Mouse (Mus musculus) CH12.LX (cell line): ENCODE results near the gene Gm21964. TPM values are rescaled to one million over a fixed set of nuclear protein-coding genes. Genes with fewer than 3 reads are reported as not detected.

Source experiments
- DNase-seq: peaks from one replicate; pipeline ENCODE4 v3.0.0-alpha.2; 2013; ENCODE audit errors: extremely low read depth
- H3K27ac ChIP-seq: 2 replicates; pipeline ENCODE4 v1.5.1; 2012; ENCODE audit warnings: low read depth, mild to moderate bottlenecking, control low read depth, moderate library complexity; ENCODE audit not compliant: insufficient read depth
- H3K27me3 ChIP-seq: replicated peaks from 2 replicates; pipeline ENCODE3; 2012; ENCODE audit warnings: inconsistent platforms
- H3K36me3 ChIP-seq, 2 experiments: replicated peaks in 1 of 2; 2 replicates each; pipeline versions ENCODE3 to v1.6.1; 2012; ENCODE audit warnings: inconsistent platforms in 1 of 2, low read length in 1 of 2, mild to moderate bottlenecking in 1 of 2, mixed read lengths in 1 of 2, moderate library complexity in 1 of 2; ENCODE audit not compliant: control insufficient read depth in 1 of 2, insufficient read depth in 1 of 2
- H3K4me1 ChIP-seq, 2 experiments: 2 replicates each; pipeline ENCODE4 v1.6.1; 2012; ENCODE audit warnings: inconsistent platforms in 1 of 2, moderate library complexity in 1 of 2; ENCODE audit not compliant: insufficient read depth in 2 of 2, control insufficient read depth in 1 of 2
- H3K4me2 ChIP-seq: 2 replicates; pipeline ENCODE4 v1.6.1; 2012; ENCODE audit warnings: low read depth, mild to moderate bottlenecking, control low read depth; ENCODE audit not compliant: poor library complexity, insufficient read depth, severe bottlenecking
- H3K4me3 ChIP-seq, 3 experiments: fragments of 150-350 bp in 1 of 3; sonication (generic) in 1 of 3; replicated peaks in 1 of 3; 2 replicates each; pipeline versions ENCODE3 to v1.5.1; 2011 to 2012; ENCODE audit warnings: low read depth in 2 of 3, low read length in 2 of 3, mild to moderate bottlenecking in 2 of 3, moderate library complexity in 2 of 3, control low read depth in 1 of 3, improper control_type of control experiment in 1 of 3, inconsistent platforms in 1 of 3, mixed read lengths in 1 of 3; ENCODE audit not compliant: poor library complexity in 1 of 3
- H3K79me2 ChIP-seq: replicated peaks from 2 replicates; pipeline ENCODE4 v1.6.1; 2012; ENCODE audit warnings: mild to moderate bottlenecking, moderate library complexity; ENCODE audit not compliant: control insufficient read depth, poor library complexity, insufficient read depth, severe bottlenecking; ENCODE audit errors: extremely low read depth
- H3K9ac ChIP-seq: 2 replicates; pipeline ENCODE4 v1.6.1; 2012; ENCODE audit warnings: low read depth, mild to moderate bottlenecking, control low read depth, moderate library complexity; ENCODE audit not compliant: insufficient read depth
- H3K9me3 ChIP-seq: replicated peaks from 2 replicates; pipeline ENCODE3; 2012; ENCODE audit warnings: low read length, inconsistent platforms, mixed read lengths
- CHD2 ChIP-seq: IDR thresholded peaks from 2 replicates; pipeline ENCODE4 v1.6.1; 2011; ENCODE audit warnings: low read length, improper control_type of control experiment
- CTCF ChIP-seq, 2 experiments: IDR thresholded peaks in 1 of 2; conservative IDR thresholded peaks in 1 of 2; 2 replicates each; pipeline ENCODE4 v1.5.1; 2011 to 2012; ENCODE audit warnings: low read depth in 2 of 2, low read length in 2 of 2, improper control_type of control experiment in 1 of 2, inconsistent platforms in 1 of 2, mild to moderate bottlenecking in 1 of 2, moderate library complexity in 1 of 2
- ELF1 ChIP-seq: IDR thresholded peaks from 2 replicates; pipeline ENCODE4 v1.6.1; 2014; ENCODE audit warnings: low read depth, mild to moderate bottlenecking, inconsistent platforms, low read length, improper control_type of control experiment
- EP300 ChIP-seq: IDR thresholded peaks from 2 replicates; pipeline ENCODE4 v1.6.1; 2011; ENCODE audit warnings: low read length, improper control_type of control experiment
- ETS1 ChIP-seq: conservative IDR thresholded peaks from 2 replicates; pipeline ENCODE4 v1.6.1; 2012; ENCODE audit warnings: low read depth, mild to moderate bottlenecking, inconsistent platforms, low read length, improper control_type of control experiment, moderate library complexity
- IRF4 ChIP-seq: IDR thresholded peaks from 2 replicates; pipeline ENCODE4 v1.6.1; 2014; ENCODE audit warnings: low read depth, mild to moderate bottlenecking, inconsistent platforms, low read length, improper control_type of control experiment
- JUN ChIP-seq: IDR thresholded peaks from 2 replicates; pipeline ENCODE4 v1.6.1; 2011; ENCODE audit warnings: low read depth, mild to moderate bottlenecking, low read length, improper control_type of control experiment, moderate library complexity; ENCODE audit not compliant: insufficient read depth
- KAT2A ChIP-seq: IDR thresholded peaks from 2 replicates; pipeline ENCODE4 v1.6.1; 2012; ENCODE audit warnings: low read length, improper control_type of control experiment, inconsistent platforms; ENCODE audit not compliant: insufficient replicate concordance
- MAFK ChIP-seq: IDR thresholded peaks from 2 replicates; pipeline ENCODE4 v1.6.1; 2011; ENCODE audit warnings: low read length, improper control_type of control experiment; ENCODE audit not compliant: insufficient replicate concordance
- MXI1 ChIP-seq: IDR thresholded peaks from 2 replicates; pipeline ENCODE4 v1.6.1; 2011; ENCODE audit warnings: mild to moderate bottlenecking, low read depth, low read length, improper control_type of control experiment
- NELFE ChIP-seq: IDR thresholded peaks from 2 replicates; pipeline ENCODE4 v1.6.1; 2011; ENCODE audit warnings: low read depth, low read length, improper control_type of control experiment
- NRF1 ChIP-seq: IDR thresholded peaks from 2 replicates; pipeline ENCODE4 v1.6.1; 2014; ENCODE audit warnings: low read depth, mild to moderate bottlenecking, inconsistent platforms, low read length, improper control_type of control experiment, moderate library complexity
- POLR2A ChIP-seq: IDR thresholded peaks from 2 replicates; pipeline ENCODE4 v1.6.1; 2011; ENCODE audit warnings: low read depth, mild to moderate bottlenecking, improper control_type of control experiment, low read length
- POLR2AphosphoS2 ChIP-seq: IDR thresholded peaks from 2 replicates; pipeline ENCODE4 v1.6.1; 2011; ENCODE audit warnings: low read depth, low read length, improper control_type of control experiment
- SIN3A ChIP-seq: IDR thresholded peaks from 2 replicates; pipeline ENCODE4 v1.6.1; 2012; ENCODE audit warnings: low read length, improper control_type of control experiment, inconsistent platforms
- SMC3 ChIP-seq: IDR thresholded peaks from 2 replicates; pipeline ENCODE4 v1.6.1; 2011; ENCODE audit warnings: low read depth, low read length, improper control_type of control experiment
- TBP ChIP-seq: conservative IDR thresholded peaks from 2 replicates; pipeline ENCODE4 v1.6.1; 2011; ENCODE audit warnings: low read depth, low read length, improper control_type of control experiment
- ZKSCAN1 ChIP-seq: IDR thresholded peaks from 2 replicates; pipeline ENCODE4 v1.6.1; 2012; ENCODE audit warnings: low read depth, inconsistent platforms, low read length, improper control_type of control experiment, borderline replicate concordance
- ZMIZ1 ChIP-seq: IDR thresholded peaks from 2 replicates; pipeline ENCODE4 v1.6.1; 2012; ENCODE audit warnings: low read depth, mild to moderate bottlenecking, inconsistent platforms, low read length, improper control_type of control experiment
- dilution Hi-C: fragments of 300-500 bp; cut with MboI; formaldehyde crosslinking; loops from 2 replicates; pipeline ENCODE4 v1.14.3; 2020; ENCODE audit warnings: low sequenced_read_pairs; ENCODE audit not compliant: extremely low pct_unique_long_range_greater_than_20kb, extremely low pct_ligation_motif_present
- in situ Hi-C: fragments of 300-500 bp; cut with MboI; formaldehyde crosslinking; loops from 3 replicates; pipeline ENCODE4 v1.14.3; 2019; ENCODE audit warnings: low sequenced_read_pairs, low pct_ligation_motif_present, low pct_unique_long_range_greater_than_20kb, mixed read lengths
- polyA plus RNA-seq: library from polyadenylated mRNA; unstranded; fragments of >175 nt; gene quantifications from 2 replicates; pipeline ENCODE4 v1.2.1, GENCODE M21; 2012; ENCODE audit warnings: low read depth; ENCODE audit not compliant: insufficient read length
- total RNA-seq, 2 experiments: library from RNA; depleted of rRNA; stranded (reverse); fragments of 300-350 nt in 1 of 2; fragments of >200 nt in 1 of 2; gene quantifications; 2 replicates each; pipeline ENCODE4 v1.2.3; 2012 to 2014

Gene Gm21964
- total and polyA plus RNA-seq, 3 experiments, result not detected

DNA sequence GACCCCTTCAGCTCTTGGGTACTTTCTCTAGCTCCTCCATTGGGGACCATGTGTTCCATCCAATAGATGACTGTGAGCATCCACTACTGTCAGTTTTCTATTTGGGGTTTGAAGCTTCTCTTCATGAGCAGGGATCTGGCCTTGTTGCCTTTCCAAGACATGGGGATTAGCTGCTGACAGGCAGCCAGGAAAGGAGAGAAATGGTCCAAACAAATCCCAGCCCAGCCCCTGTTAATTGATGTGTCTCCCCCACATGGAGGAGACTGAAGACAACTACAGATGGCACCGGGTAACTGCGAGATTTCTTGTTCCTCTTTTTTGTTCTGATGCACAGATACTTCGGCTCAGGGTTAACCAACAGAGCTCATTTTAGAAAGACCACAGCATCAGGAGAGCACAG is 39.1 kb downstream of the Gm21964 start:
- peak; percentile 50 for DNase-seq
- Histone ChIP-seq H3K9ac (no peak overlapping the region), H3K36me3 (no peaks in the 10 kb centered on the region), H3K4me3 (no peak overlapping the region), H3K27ac (no peak overlapping the region), H3K79me2 (no peaks in the 10 kb centered on the region), H3K4me1 (peaks cover 6 to 20% of the 10 kb centered on the region in 2 experiments), H3K27me3 (peaks cover 12% of the 10 kb centered on the region), H3K4me2 (0 out of 2 replicates have a peak overlapping the region, but pooled peaks have one; percentile 4), H3K9me3 (no peaks in the 10 kb centered on the region)
- dilution Hi-C loops (no loop called here), in situ Hi-C loops (no loop called here)
- 0 out of 4 replicates have a peak, but pooled peaks of 1 of the 2 experiments have one; percentile 16 for TF ChIP-seq CTCF (conservative IDR thresholded peaks at IDR 0.05 in 1 of 2, IDR thresholded peaks at IDR 0.05 in 1 of 2; ENCODE audit: low read depth in 2 of 2, low read length in 2 of 2)
- no peak for TF ChIP-seq ETS1

DNA sequence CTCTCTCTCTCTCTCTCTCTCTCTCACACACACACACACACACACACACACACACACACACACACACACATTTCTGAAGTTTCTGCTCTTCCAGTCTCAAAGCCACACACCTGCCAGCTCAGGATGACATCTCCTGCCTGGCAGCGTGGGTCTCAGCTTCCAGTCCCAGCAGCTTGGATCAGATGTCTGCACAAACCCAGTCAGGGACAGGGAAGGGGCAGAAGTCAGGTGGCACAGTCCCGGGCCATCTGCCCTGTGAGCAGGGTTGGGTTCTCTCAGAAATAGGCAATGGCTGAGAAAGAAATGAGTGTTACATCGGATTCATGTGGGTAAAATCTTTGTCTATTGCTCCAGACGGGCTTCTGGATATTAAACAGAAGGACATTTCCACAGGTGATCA is 39.8 kb downstream of the Gm21964 start:
- no peaks in the 10 kb centered on the region for H3K79me2 ChIP-seq
- in situ Hi-C loops, result no loop called here
- no peak overlapping the region for H3K27ac ChIP-seq
- no peak overlapping the region for H3K4me2 ChIP-seq
- peaks cover 8 to 16% of the 10 kb centered on the region in 2 experiments for H3K4me1 ChIP-seq
- no peak for DNase-seq
- peaks cover 12% of the 10 kb centered on the region for H3K27me3 ChIP-seq
- H3K9me3 ChIP-seq, result no peaks in the 10 kb centered on the region
- no peak overlapping the region for H3K4me3 ChIP-seq
- H3K36me3 ChIP-seq, result no peaks in the 10 kb centered on the region
- no peak overlapping the region for H3K9ac ChIP-seq
- TF ChIP-seq CHD2 (no peak), SMC3 (no peak), EP300 (no peak), ELF1 (no peak), KAT2A (no peak), MXI1 (no peak), MAFK (no peak), SIN3A (no peak), ZMIZ1 (no peak), ZKSCAN1 (no peak), JUN (no peak), NELFE (no peak), POLR2A (no peak), NRF1 (no peak), IRF4 (no peak), POLR2AphosphoS2 (no peak), TBP (no peak)
- TF ChIP-seq, all 38 proteins: peak for 0
- dilution Hi-C loops, result no loop called here
